Mouse (Mus musculus): Measurements from ENCODE around the gene Acot6. TPM values are rescaled to one million over a fixed set of nuclear protein-coding genes. Genes with fewer than 3 reads are reported as not detected.

Acot6 gene
- polyA plus RNA-seq, 1 experiment = 0.78 TPM

- Histone ChIP-seq H3K27ac (ENCODE audit: insufficient read depth, low read length) (no peak overlapping the region), H3K9ac (ENCODE audit: low read depth, poor library complexity, severe bottlenecking) (no peak overlapping the region), H3K9me3 (replicated peaks; ENCODE audit: control insufficient read depth, insufficient read depth, low read length, poor library complexity, severe bottlenecking) (no peaks in the 10 kb centered on the region), H3K27me3 (ENCODE audit: control insufficient read depth, insufficient read depth, low read length, poor library complexity, severe bottlenecking) (no peaks in the 10 kb centered on the region), H3K4me1 (ENCODE audit: control insufficient read depth, insufficient read depth, low read length) (no peaks in the 10 kb centered on the region), H3K4me3 (ENCODE audit: low read depth, low read length) (no peak overlapping the region), H3K36me3 (ENCODE audit: control insufficient read depth, insufficient read depth, low read length, poor library complexity, severe bottlenecking) (no peaks in the 10 kb centered on the region)
- TF ChIP-seq EP300 (IDR thresholded peaks at IDR 0.05; ENCODE audit: insufficient read depth, low read depth, low read length) = no peak
- TF ChIP-seq POLR2A (IDR thresholded peaks at IDR 0.05; ENCODE audit: insufficient read depth, low read length) = no peak
- TF ChIP-seq CTCF (IDR thresholded peaks at IDR 0.05; ENCODE audit: low read depth, low read length) = no peak
Observed at GRCm38 (mm10) chr12:84137131-84137530, 36.7 kb downstream of the Acot6 start.

DNA sequence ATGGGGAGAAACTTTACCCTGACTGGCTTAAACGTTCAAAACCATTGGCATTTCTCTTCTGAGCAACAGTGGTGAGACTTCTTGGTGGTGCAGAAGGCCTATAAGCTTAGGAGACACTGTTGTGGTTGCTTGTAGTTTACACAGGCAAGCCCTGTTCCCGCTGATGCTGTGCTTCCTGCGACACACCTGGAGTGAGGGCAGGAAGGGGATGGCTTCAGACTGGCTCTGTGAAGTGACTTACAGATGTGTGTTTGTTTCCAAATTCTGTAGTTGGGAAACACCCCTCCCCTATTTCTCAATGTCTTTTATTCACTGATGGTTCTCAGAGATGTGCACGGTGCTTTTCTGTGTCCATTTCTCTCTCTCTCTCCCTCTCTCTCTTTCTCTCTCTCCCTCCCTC is 39.7 kb downstream of the Acot6 start:
- no peaks in the 10 kb centered on the region for H3K9me3 ChIP-seq (replicated peaks; ENCODE audit: control insufficient read depth, insufficient read depth, low read length, poor library complexity, severe bottlenecking)
- no peak overlapping the region for H3K27ac ChIP-seq (ENCODE audit: insufficient read depth, low read length)
- H3K27me3 ChIP-seq (ENCODE audit: control insufficient read depth, insufficient read depth, low read length, poor library complexity, severe bottlenecking) = no peaks in the 10 kb centered on the region
- H3K4me1 ChIP-seq (ENCODE audit: control insufficient read depth, insufficient read depth, low read length) = no peaks in the 10 kb centered on the region
- TF ChIP-seq CTCF (IDR thresholded peaks at IDR 0.05; ENCODE audit: low read depth, low read length) (no peak), POLR2A (IDR thresholded peaks at IDR 0.05; ENCODE audit: insufficient read depth, low read length) (no peak), EP300 (IDR thresholded peaks at IDR 0.05; ENCODE audit: insufficient read depth, low read depth, low read length) (no peak)
- H3K9ac ChIP-seq (ENCODE audit: low read depth, poor library complexity, severe bottlenecking) = no peak overlapping the region
- H3K36me3 ChIP-seq (ENCODE audit: control insufficient read depth, insufficient read depth, low read length, poor library complexity, severe bottlenecking) = no peaks in the 10 kb centered on the region
- H3K4me3 ChIP-seq (ENCODE audit: low read depth, low read length) = no peak overlapping the region

DNA sequence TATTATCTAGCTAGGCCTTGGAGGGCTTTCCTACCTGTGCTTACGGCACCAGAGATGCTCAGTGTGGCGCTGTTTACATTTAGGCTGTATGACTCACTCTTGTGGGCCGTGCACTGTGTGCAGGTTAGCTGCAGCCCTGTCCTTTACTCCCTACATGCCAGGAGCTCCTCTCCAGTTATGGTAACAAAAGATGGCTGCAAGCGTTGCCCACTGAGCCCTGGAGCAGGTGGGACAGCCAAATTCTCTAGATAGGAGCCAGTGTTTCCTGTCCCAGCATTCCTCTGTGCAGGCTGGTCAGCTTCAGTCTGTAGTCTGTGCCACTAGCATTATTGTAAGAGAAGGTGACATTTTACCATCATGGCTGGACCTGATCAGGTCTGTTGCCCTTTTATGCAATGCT is 40.8 kb downstream of the Acot6 start:
- Histone ChIP-seq H3K9me3 (replicated peaks; ENCODE audit: control insufficient read depth, insufficient read depth, low read length, poor library complexity, severe bottlenecking) (no peaks in the 10 kb centered on the region), H3K4me1 (ENCODE audit: control insufficient read depth, insufficient read depth, low read length) (no peaks in the 10 kb centered on the region), H3K27ac (ENCODE audit: insufficient read depth, low read length) (no peak overlapping the region), H3K9ac (ENCODE audit: low read depth, poor library complexity, severe bottlenecking) (no peak overlapping the region), H3K4me3 (ENCODE audit: low read depth, low read length) (no peak overlapping the region), H3K27me3 (ENCODE audit: control insufficient read depth, insufficient read depth, low read length, poor library complexity, severe bottlenecking) (no peaks in the 10 kb centered on the region), H3K36me3 (ENCODE audit: control insufficient read depth, insufficient read depth, low read length, poor library complexity, severe bottlenecking) (no peaks in the 10 kb centered on the region)
- TF ChIP-seq POLR2A (IDR thresholded peaks at IDR 0.05; ENCODE audit: insufficient read depth, low read length) (no peak), EP300 (IDR thresholded peaks at IDR 0.05; ENCODE audit: insufficient read depth, low read depth, low read length) (no peak), CTCF (IDR thresholded peaks at IDR 0.05; ENCODE audit: low read depth, low read length) (no peak)

- Histone ChIP-seq H3K9me3 (replicated peaks; ENCODE audit: control insufficient read depth, insufficient read depth, low read length, poor library complexity, severe bottlenecking) (no peaks in the 10 kb centered on the region), H3K9ac (ENCODE audit: low read depth, poor library complexity, severe bottlenecking) (no peak overlapping the region), H3K36me3 (ENCODE audit: control insufficient read depth, insufficient read depth, low read length, poor library complexity, severe bottlenecking) (no peaks in the 10 kb centered on the region), H3K4me1 (ENCODE audit: control insufficient read depth, insufficient read depth, low read length) (no peaks in the 10 kb centered on the region), H3K27ac (ENCODE audit: insufficient read depth, low read length) (no peak overlapping the region), H3K4me3 (ENCODE audit: low read depth, low read length) (no peak overlapping the region), H3K27me3 (ENCODE audit: control insufficient read depth, insufficient read depth, low read length, poor library complexity, severe bottlenecking) (no peaks in the 10 kb centered on the region)
- no peak for TF ChIP-seq EP300 (IDR thresholded peaks at IDR 0.05; ENCODE audit: insufficient read depth, low read depth, low read length)
- TF ChIP-seq POLR2A (IDR thresholded peaks at IDR 0.05; ENCODE audit: insufficient read depth, low read length) = no peak
- TF ChIP-seq CTCF (IDR thresholded peaks at IDR 0.05; ENCODE audit: low read depth, low read length) = no peak
Observed at GRCm38 (mm10) chr12:84142281-84143050, 42.0 kb downstream of the Acot6 start.

DNA sequence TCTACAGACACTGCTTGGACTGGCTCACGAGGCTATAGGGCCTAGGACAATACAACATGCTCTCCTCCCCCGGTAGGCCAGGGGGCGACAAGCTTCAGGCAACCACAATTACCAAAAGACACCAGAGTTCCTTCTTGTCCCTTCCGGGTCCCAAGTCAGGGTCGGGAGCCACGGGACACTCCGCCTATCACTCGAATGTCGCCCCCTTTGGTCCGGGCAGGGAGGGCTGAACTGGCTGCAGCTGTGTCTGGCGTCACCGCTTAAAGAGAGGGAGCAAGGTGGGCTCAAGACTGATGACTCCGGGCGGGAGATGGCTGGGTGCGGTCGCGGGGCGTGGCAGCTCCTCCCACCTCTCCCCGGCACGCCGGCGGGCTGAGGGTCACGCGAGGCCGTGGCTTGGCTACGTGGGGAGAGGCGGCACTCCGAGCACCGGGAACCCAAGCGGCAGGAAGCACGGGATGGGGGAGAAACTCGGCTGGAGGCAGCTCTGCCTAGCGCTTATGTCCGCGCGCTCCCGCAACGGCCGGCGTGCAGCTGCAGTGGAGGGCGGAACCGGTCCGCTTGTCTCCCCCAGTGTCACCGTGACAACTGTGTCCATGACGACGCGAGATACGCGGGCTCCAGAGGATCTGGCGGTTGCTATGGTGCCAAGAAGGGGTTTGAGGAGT is 47.6 kb downstream of the Acot6 start, which contains the start of gene Pnma1:
TSS of gene Pnma1 (minus strand) at position 536 of the 668 bp plus-strand sequence.
- Histone ChIP-seq H3K9ac (ENCODE audit: low read depth, poor library complexity, severe bottlenecking) (0 out of 2 replicates have a peak within 1 kb of the TSS, but pooled peaks have one; percentile 6), H3K36me3 (ENCODE audit: control insufficient read depth, insufficient read depth, low read length, poor library complexity, severe bottlenecking) (peaks cover 9% of the 10 kb centered on the region), H3K27me3 (ENCODE audit: control insufficient read depth, insufficient read depth, low read length, poor library complexity, severe bottlenecking) (no peaks in the 10 kb centered on the region), H3K4me1 (ENCODE audit: control insufficient read depth, insufficient read depth, low read length) (peaks cover 2% of the 10 kb centered on the region), H3K9me3 (replicated peaks; ENCODE audit: control insufficient read depth, insufficient read depth, low read length, poor library complexity, severe bottlenecking) (no peaks in the 10 kb centered on the region), H3K27ac (ENCODE audit: insufficient read depth, low read length) (no peak within 1 kb of the TSS), H3K4me3 (ENCODE audit: low read depth, low read length) (peak within 1 kb of the TSS; percentile 60)
- TF ChIP-seq EP300 (IDR thresholded peaks at IDR 0.05; ENCODE audit: insufficient read depth, low read depth, low read length) = no peak
- TF ChIP-seq CTCF (IDR thresholded peaks at IDR 0.05; ENCODE audit: low read depth, low read length) = peak; percentile 43

DNA sequence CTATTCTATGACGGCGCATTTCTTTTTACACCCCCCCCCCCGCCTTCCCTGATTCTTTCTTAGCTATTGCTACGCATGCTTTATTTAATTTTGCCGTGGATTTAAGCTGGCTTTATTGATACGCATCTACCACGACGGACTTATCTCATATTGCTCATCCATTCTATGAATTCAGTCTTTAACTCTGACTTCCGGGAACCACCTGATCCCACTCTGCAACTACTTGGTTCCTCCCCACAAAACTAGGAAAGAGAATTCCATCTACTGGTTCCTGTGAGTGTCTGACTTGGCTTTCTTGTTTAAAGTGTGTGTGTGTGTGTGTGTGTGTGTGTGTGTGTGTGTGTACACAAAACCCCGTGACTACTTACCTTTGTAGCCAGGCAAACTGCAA is 48.2 kb downstream of the Acot6 start:
- Histone ChIP-seq H3K9me3 (replicated peaks; ENCODE audit: control insufficient read depth, insufficient read depth, low read length, poor library complexity, severe bottlenecking) (no peaks in the 10 kb centered on the region), H3K4me3 (ENCODE audit: low read depth, low read length) (peak overlapping the region; percentile 60), H3K27ac (ENCODE audit: insufficient read depth, low read length) (no peak overlapping the region), H3K36me3 (ENCODE audit: control insufficient read depth, insufficient read depth, low read length, poor library complexity, severe bottlenecking) (peaks cover 9% of the 10 kb centered on the region), H3K27me3 (ENCODE audit: control insufficient read depth, insufficient read depth, low read length, poor library complexity, severe bottlenecking) (no peaks in the 10 kb centered on the region), H3K4me1 (ENCODE audit: control insufficient read depth, insufficient read depth, low read length) (peaks cover 2% of the 10 kb centered on the region), H3K9ac (ENCODE audit: low read depth, poor library complexity, severe bottlenecking) (no peak overlapping the region)
- TF ChIP-seq CTCF (IDR thresholded peaks at IDR 0.05; ENCODE audit: low read depth, low read length) = no peak
- no peak for TF ChIP-seq POLR2A (IDR thresholded peaks at IDR 0.05; ENCODE audit: insufficient read depth, low read length)
- no peak for TF ChIP-seq EP300 (IDR thresholded peaks at IDR 0.05; ENCODE audit: insufficient read depth, low read depth, low read length)

All from ES-Bruce4 (cell line).